Mouse (Mus musculus) kidney, postnatal 4 days (tissue): ENCODE data around the gene Lta.

Experiments
- DNase-seq, 2 experiments: peaks; one replicate each; pipeline ENCODE4 v3.0.0; 2021; ENCODE audit warnings: mixed read lengths in 2 of 2

Lta gene

GRCm38 (mm10) chr17:35155451-35155850, 49.7 kb downstream of the Lta start:
- DNase-seq, result no peak

GRCm38 (mm10) chr17:35154616-35155015, 50.5 kb downstream of the Lta start:
- DNase-seq, result no peak

- no peak for DNase-seq
Measured at GRCm38 (mm10) chr17:35153931-35154330, 51.2 kb downstream of the Lta start.
